Mouse (Mus musculus) kidney, postnatal 14 days (tissue): ENCODE measurements around the gene Lysmd4.
A peak's percentile ranks its signal among the peaks of the same experiment; 100 is the strongest.

Experiments
- DNase-seq: peaks from one replicate; pipeline ENCODE4 v3.0.0; 2022; ENCODE audit warnings: mixed read lengths

Gene Lysmd4

GRCm38 (mm10) chr7:67222220-67222862 is at the start of gene Lysmd4:
TSS of gene Lysmd4 (plus strand) at chr7:67222544.
- peak; percentile 99 for DNase-seq

GRCm38 (mm10) chr7:67173522-67174195 is 48.7 kb upstream of the Lysmd4 start:
- DNase-seq = no peak

GRCm38 (mm10) chr7:67183786-67184185 is 38.6 kb upstream of the Lysmd4 start:
- DNase-seq = no peak

GRCm38 (mm10) chr7:67199412-67199811 is 22.9 kb upstream of the Lysmd4 start:
- peak; percentile 75 for DNase-seq

- no peak for DNase-seq
These were observed 18.7 kb upstream of the Lysmd4 start for GRCm38 (mm10) chr7:67203625-67204024.

GRCm38 (mm10) chr7:67205734-67206425 is 16.5 kb upstream of the Lysmd4 start:
- DNase-seq = peak; percentile 20

GRCm38 (mm10) chr7:67206496-67206895 is 15.8 kb upstream of the Lysmd4 start:
- DNase-seq = no peak

- DNase-seq = peak; percentile 56
These were observed 14.6 kb upstream of the Lysmd4 start for GRCm38 (mm10) chr7:67207701-67208100.

- no peak for DNase-seq
These were observed 14.0 kb upstream of the Lysmd4 start for GRCm38 (mm10) chr7:67208317-67208716.

GRCm38 (mm10) chr7:67210004-67210833 is 12.1 kb upstream of the Lysmd4 start:
- DNase-seq = no peak

- no peak for DNase-seq
These were observed 11.0 kb upstream of the Lysmd4 start for GRCm38 (mm10) chr7:67211341-67211740.

- no peak for DNase-seq
These were observed 10.4 kb upstream of the Lysmd4 start for GRCm38 (mm10) chr7:67211971-67212370.

- DNase-seq = no peak
These were observed 8.8 kb upstream of the Lysmd4 start for GRCm38 (mm10) chr7:67213589-67213988.

GRCm38 (mm10) chr7:67216351-67216750 is 6.0 kb upstream of the Lysmd4 start:
- no peak for DNase-seq

GRCm38 (mm10) chr7:67217025-67217424 is 5.3 kb upstream of the Lysmd4 start:
- DNase-seq = peak; percentile 59

GRCm38 (mm10) chr7:67225943-67226625 is 3.7 kb downstream of the Lysmd4 start:
- DNase-seq = no peak

- DNase-seq = no peak
These were observed 5.2 kb downstream of the Lysmd4 start for GRCm38 (mm10) chr7:67227538-67227937.

- no peak for DNase-seq
These were observed 6.0 kb downstream of the Lysmd4 start for GRCm38 (mm10) chr7:67228390-67228789.

GRCm38 (mm10) chr7:67228891-67229602 is 6.7 kb downstream of the Lysmd4 start:
- peak; percentile 36 for DNase-seq

- DNase-seq = no peak
These were observed 7.4 kb downstream of the Lysmd4 start for GRCm38 (mm10) chr7:67229701-67230100.

GRCm38 (mm10) chr7:67230221-67230620 is 7.9 kb downstream of the Lysmd4 start:
- DNase-seq = no peak
